Mouse (Mus musculus): ENCODE measurements around the gene Cdca8. TPM values are rescaled to one million over a fixed set of nuclear protein-coding genes. Genes with fewer than 3 reads are reported as not detected.
"Not testable (repeated sequence)": the region's sequence is repeated elsewhere in the genome, so short reads cannot be mapped to it uniquely, and the experiment has no call there.

Gene Cdca8
- polyA plus RNA-seq (2015; fragmentation: Nextera tagmentation; extraction: Ambion mirVana) = 133 and 141 TPM in 2 replicates

DNA sequence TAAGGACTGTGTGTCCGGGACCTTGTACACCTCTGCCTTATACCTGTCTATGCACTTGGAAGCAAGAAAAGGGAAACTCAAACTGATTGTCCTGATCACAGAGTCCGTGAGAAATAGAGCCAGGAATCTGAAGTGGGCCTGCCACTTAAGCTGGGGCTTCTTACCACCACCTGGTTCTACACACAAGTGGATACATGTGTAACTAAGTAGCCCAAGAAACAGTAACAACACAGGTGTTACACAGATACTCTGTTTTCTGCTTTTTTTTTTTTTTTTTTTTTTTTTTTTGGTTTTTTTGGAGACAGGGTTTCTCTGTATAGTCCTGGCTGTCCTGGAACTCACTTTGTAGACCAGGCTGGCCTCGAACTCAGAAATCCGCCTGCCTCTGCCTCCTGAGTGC lies at the start of gene Cdca8:
TSS of gene Cdca8 (minus strand) at position 101 of the 400 bp plus-strand sequence.
- Histone ChIP-seq H3K36me3 (peaks cover 39% of the 10 kb centered on the region), H3K4me1 (peaks cover 28% of the 10 kb centered on the region), H3K4me2 (0 out of 2 replicates have a peak within 1 kb of the TSS, but pooled peaks have one; percentile 1)
- not testable (repeated sequence) for H3K27ac ChIP-seq; H3K4me3 ChIP-seq; H3K27me3 ChIP-seq; ATAC-seq (ENCODE audit: insufficient number of reproducible peaks, insufficient read depth, low FRiP score, low TSS enrichment, low read depth); H3K9ac ChIP-seq; H3K9me3 ChIP-seq
- 97% methylated on average over 4 of the region's 4 CpGs for WGBS

DNA sequence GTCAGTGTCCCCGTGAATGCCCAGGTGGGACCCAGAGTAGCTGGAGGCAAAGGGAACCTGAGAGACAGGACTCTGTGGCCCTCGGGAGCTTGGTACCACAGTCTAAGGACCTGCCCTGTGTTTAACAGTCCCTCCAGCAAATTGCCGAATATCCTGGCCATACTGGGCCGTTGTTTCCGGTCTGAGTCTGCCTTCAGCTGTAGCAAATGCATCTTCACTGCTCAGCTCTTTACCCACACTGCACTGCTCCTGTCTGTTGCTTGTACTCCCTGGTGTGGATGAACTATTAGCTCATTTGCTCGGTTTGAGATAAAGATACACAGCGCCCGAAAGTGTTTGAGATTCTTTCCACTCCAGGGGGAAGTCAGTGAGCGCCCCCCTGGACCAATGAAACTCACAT lies 49.3 kb upstream of the Cdca8 start:
- Histone ChIP-seq H3K9me3 (no peaks in the 10 kb centered on the region), H3K36me3 (no peaks in the 10 kb centered on the region), H3K4me3 (peak overlapping the region; percentile 56), H3K9ac (no peak overlapping the region), H3K27me3 (peaks cover 91% of the 10 kb centered on the region), H3K27ac (no peak overlapping the region), H3K4me1 (peaks cover 69% of the 10 kb centered on the region), H3K4me2 (peak overlapping the region; percentile 76)
- WGBS = 17% methylated on average over 9 of the region's 9 CpGs
- no peak for ATAC-seq (ENCODE audit: insufficient number of reproducible peaks, insufficient read depth, low FRiP score, low TSS enrichment, low read depth)

DNA sequence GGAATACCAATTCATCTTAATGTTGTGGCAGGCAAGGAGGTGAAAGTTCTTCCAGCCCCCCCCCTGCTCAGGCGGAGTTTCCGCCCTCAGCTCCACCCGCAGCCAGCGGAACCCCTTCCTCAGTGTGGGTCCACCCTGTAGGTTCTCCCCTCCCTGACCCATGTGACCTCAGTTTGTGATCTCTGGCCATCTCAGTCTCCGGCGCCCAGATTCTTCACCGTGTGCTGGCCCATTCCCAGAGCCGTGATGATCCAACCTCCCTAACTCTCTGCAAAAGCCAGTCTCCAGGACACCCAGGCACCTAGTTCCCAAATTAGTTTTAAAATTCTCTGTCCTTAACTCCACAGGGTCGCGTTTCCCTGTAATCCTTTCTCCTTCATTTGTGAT lies 48.6 kb upstream of the Cdca8 start:
- peak overlapping the region; percentile 76 for H3K4me2 ChIP-seq
- H3K4me1 ChIP-seq = peaks cover 69% of the 10 kb centered on the region
- peak overlapping the region; percentile 56 for H3K4me3 ChIP-seq

DNA sequence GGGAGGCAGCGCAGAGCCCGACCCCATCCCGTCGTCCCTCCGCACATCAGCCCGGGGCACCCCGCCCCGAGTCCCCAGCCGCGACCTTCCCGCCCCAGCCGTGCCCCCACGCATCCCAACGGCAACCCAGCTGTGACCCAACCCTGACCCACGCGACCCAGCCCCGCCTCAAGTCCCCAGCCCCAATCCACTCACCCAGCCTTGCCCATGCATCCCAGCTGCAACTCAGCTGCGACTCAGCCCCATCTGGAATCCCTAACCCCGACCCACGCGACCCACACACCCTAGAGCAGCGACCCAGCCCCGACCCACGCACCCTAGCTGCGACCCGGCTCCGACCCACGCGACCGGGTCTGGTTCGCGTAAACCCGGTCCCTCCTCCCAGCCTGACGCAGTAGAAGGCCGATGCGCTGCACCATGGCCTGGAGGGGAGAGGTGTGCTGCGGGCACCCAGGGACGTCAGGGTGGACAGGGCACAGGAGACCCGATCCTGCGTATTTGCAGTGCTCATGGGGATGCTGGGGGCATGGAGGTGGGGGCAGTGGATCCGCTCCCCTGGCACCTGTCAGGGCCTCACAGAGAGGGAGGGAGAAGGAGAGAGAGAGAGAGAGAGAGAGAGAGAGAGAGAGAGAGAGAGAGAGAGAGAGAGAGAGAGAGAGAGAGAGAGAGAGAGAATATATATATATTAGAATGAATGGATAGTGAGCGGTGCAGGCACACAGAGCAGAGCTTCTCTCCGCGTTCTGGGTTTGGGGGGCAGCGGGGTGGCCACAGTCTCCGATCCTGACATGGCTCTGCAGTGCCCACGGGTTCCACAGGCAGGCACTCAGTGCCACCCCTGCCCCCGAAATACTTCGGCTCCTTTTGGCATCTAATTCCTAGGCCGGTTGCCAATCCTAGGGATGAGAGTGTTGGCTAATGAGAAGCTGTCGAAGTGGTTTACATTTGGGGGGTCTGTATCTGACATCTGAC lies 47.9 kb upstream of the Cdca8 start:
- WGBS = 3% methylated on average over 51 of the region's 51 CpGs
- no peak for ATAC-seq (ENCODE audit: insufficient number of reproducible peaks, insufficient read depth, low FRiP score, low TSS enrichment, low read depth)

More for the DNA sequence above, 48.6 kb upstream of the Cdca8 start:
- H3K27ac ChIP-seq = no peak overlapping the region
- H3K9ac ChIP-seq = no peak overlapping the region
- ATAC-seq (ENCODE audit: insufficient number of reproducible peaks, insufficient read depth, low FRiP score, low TSS enrichment, low read depth) = no peak
- H3K36me3 ChIP-seq = no peaks in the 10 kb centered on the region
- 6% methylated on average over 10 of the region's 10 CpGs for WGBS
- peaks cover 92% of the 10 kb centered on the region for H3K27me3 ChIP-seq
- no peaks in the 10 kb centered on the region for H3K9me3 ChIP-seq

DNA sequence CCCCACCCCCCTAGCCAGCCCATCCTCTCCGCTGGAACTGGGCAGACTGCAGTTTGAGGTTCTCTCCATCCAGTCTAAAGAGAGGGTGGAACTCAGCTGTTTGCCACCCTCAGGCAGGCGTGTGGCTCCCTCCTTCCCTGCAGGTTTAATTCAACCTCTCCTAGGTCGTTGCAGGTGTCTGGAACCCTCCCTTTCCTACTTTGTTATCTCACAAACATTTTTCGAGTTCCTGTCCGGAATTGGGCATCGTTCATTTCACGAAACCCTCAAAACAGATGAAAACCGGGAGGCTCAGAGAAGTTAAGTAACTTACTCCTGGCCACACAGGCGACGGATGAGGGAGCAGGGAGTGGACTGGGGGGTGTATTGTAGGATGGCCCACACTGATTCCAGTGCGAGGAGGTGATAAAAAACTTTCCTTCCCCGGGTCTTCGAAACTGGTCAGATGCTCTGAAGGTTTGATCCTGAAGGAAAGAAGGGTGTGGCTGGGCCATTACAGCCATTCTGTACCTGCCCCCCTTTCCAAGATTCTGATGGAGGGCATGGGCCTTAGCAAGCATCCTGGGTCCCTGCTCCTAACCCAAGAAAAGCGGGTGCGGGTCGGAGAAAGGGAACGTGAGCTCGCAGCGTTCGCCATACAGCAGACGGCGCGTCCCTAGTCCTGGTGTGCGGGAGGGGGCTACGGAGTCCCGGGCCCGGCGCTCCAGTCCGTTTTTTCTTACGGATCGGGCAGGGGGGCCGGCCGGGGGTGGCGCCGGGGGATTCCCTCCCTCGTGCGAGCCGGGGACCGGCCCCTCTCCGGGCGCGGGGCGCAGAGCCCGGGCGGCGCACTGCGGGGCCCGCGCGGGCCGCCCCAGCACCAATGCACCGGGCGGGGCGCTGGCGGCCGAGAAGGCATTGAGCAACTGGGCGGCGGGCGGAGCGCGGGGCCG lies 46.8 kb upstream of the Cdca8 start, which contains the start of gene Rspo1:
TSS of gene Rspo1 (plus strand) at position 760 of the 932 bp plus-strand sequence.
- peaks cover 65% of the 10 kb centered on the region for H3K4me1 ChIP-seq
- peaks cover 100% of the 10 kb centered on the region for H3K27me3 ChIP-seq
- H3K9ac ChIP-seq = peak within 1 kb of the TSS; percentile 72
- no peaks in the 10 kb centered on the region for H3K36me3 ChIP-seq
- under 1% methylated on average over 62 of the region's 62 CpGs for WGBS
- peak within 1 kb of the TSS; percentile 76 for H3K4me2 ChIP-seq
- ATAC-seq (ENCODE audit: insufficient number of reproducible peaks, insufficient read depth, low FRiP score, low TSS enrichment, low read depth) = peak; percentile 45; the same call in 1 of the 2 replicates
- peak within 1 kb of the TSS; percentile 56 for H3K4me3 ChIP-seq
- H3K27ac ChIP-seq = peak within 1 kb of the TSS; percentile 51; the same call in 1 of the 2 replicates
- no peaks in the 10 kb centered on the region for H3K9me3 ChIP-seq

More for the DNA sequence above, 47.9 kb upstream of the Cdca8 start:
- H3K4me2 ChIP-seq = peak overlapping the region; percentile 76
- peak overlapping the region; percentile 72 for H3K9ac ChIP-seq
- H3K27ac ChIP-seq = no peak overlapping the region
- H3K4me3 ChIP-seq = peak overlapping the region; percentile 56
- peaks cover 69% of the 10 kb centered on the region for H3K4me1 ChIP-seq
- H3K36me3 ChIP-seq = no peaks in the 10 kb centered on the region
- peaks cover 97% of the 10 kb centered on the region for H3K27me3 ChIP-seq
- H3K9me3 ChIP-seq = no peaks in the 10 kb centered on the region

DNA sequence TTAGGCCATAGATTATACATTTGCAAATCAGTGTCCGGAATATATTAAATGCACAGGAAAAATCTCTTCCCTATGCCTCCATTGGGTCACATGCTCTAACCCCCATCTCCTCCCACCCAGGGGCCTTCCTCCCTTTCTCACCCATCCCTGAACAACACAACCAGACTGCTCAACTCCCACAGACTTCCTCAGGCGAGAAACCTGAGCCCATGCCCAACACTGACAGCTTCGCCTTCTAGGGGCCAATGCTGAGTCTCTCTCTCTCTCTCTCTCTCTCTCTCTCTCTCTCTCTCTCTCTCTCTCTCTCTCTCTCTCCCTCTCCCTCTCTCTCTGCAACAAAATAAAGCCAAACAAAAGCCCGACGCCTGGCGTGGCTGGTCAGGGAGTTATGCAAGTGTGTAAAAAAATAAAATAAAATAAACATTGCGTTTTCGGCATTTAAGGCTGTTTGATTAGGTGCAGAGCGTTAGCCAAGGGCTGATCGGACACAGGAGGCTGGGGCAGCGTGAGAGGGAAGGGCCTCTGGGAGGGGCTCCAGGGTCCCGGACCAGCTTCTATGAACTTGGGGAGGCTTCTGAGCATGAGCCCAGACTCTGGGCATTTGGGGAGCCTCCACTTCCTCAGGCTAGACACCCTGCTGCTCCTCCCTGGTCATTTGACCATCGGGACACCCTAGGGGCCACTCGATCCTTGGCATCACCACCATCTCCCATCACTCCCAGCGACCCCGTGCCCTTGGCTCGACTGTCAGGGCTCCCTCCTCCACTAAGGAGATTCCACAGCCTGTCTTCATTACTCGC lies 46.0 kb upstream of the Cdca8 start:
- H3K9me3 ChIP-seq = no peaks in the 10 kb centered on the region
- 0 out of 2 replicates have a peak overlapping the region, but pooled peaks have one; percentile 36 for H3K9ac ChIP-seq
- peak overlapping the region; percentile 56 for H3K4me3 ChIP-seq
- H3K36me3 ChIP-seq = no peaks in the 10 kb centered on the region
- H3K4me2 ChIP-seq = peak overlapping the region; percentile 76
- H3K27ac ChIP-seq = peak overlapping the region; percentile 51; the same call in 1 of the 2 replicates
- peaks cover 57% of the 10 kb centered on the region for H3K4me1 ChIP-seq
- no peak for ATAC-seq (ENCODE audit: insufficient number of reproducible peaks, insufficient read depth, low FRiP score, low TSS enrichment, low read depth)
- 6% methylated on average over 18 of the region's 18 CpGs for WGBS
- peaks cover 95% of the 10 kb centered on the region for H3K27me3 ChIP-seq

DNA sequence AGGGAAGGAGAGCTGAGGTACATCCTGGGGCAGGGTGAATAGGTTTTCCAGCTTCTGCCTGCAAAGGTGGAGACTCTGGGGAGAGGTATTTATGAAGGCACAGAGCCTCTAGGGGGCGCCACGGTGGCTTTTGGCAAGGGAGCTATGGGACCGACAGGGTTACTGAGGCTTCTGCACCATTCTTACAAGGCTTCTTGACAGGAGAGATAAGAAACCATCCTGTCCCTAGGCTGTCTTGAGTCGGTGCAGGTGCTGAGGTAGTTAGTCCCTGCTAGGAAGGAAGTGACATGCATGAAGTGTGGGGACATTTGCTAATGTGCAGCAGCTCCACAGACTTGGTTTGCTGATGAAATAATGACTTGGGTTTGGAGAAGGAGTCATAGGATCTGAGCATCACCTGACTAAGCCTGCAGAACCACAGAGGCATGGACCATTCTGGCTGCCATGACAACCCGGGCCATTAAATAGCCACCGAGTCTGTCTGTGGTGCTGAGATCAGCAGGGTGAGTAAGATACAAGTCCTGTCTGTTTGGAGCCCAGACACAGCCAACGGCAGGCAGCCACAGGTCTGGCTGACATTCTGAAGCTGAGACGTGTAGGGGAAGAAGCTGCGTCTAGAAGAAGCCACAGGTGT lies 44.9 kb upstream of the Cdca8 start:
- peaks cover 91% of the 10 kb centered on the region for H3K27me3 ChIP-seq
- no peak overlapping the region for H3K9ac ChIP-seq
- H3K4me3 ChIP-seq = no peak overlapping the region
- H3K4me1 ChIP-seq = peaks cover 54% of the 10 kb centered on the region
- H3K9me3 ChIP-seq = no peaks in the 10 kb centered on the region
- no peak overlapping the region for H3K4me2 ChIP-seq
- WGBS = 16% methylated on average over 9 of the region's 9 CpGs
- no peak overlapping the region for H3K27ac ChIP-seq
- no peak for ATAC-seq (ENCODE audit: insufficient number of reproducible peaks, insufficient read depth, low FRiP score, low TSS enrichment, low read depth)
- H3K36me3 ChIP-seq = no peaks in the 10 kb centered on the region

DNA sequence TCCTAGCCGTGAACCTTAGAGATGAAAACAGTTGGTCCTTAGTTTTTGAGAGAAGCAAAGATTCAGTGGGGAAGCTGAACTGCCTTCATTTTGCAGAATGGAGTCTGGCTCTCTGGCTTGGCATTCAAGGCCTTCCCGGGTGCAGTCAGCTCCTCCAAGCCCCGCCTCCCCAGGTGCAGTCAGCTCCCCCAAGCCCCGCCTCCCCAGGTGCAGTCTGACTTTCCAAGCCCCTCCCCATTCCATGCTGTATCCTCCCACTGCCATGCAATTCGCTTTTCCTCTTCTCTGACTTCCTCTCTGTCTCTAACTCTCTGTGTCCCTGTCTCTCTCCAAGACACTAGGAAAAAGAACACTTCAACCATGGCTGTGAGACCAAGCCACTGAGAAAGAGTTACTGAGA lies 39.1 kb upstream of the Cdca8 start:
- H3K4me1 ChIP-seq = peaks cover 21% of the 10 kb centered on the region
- no peak overlapping the region for H3K27ac ChIP-seq
- no peak for ATAC-seq (ENCODE audit: insufficient number of reproducible peaks, insufficient read depth, low FRiP score, low TSS enrichment, low read depth)
- H3K4me3 ChIP-seq = no peak overlapping the region
- WGBS = 38% methylated on average over 5 of the region's 5 CpGs
- no peaks in the 10 kb centered on the region for H3K9me3 ChIP-seq
- no peak overlapping the region for H3K9ac ChIP-seq
- no peak overlapping the region for H3K4me2 ChIP-seq
- H3K36me3 ChIP-seq = no peaks in the 10 kb centered on the region
- peaks cover 48% of the 10 kb centered on the region for H3K27me3 ChIP-seq

DNA sequence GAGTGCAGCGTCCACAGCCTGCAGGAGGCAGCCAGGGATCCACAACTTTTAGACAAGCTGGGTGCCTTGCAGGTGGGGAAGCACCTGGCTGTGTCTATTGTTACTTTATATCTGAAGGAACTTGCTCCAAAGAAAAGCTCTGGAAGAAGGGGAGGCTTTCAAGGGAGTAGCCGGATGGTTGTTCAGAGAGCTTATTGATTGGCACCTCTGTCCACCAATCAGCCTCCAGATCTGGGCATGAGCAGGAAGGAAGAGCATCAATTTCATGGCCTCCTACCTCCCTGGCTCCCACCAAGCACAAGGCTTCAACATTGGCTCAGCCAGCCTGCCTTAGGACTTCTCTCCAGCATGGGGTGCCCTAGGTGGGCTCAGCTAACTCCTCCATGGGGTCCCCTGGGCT lies 34.2 kb upstream of the Cdca8 start:
- Histone ChIP-seq H3K4me2 (0 out of 2 replicates have a peak overlapping the region, but pooled peaks have one; percentile 31), H3K9ac (no peak overlapping the region), H3K27me3 (peaks cover 32% of the 10 kb centered on the region), H3K9me3 (no peaks in the 10 kb centered on the region), H3K4me3 (no peak overlapping the region), H3K36me3 (no peaks in the 10 kb centered on the region), H3K4me1 (peaks cover 59% of the 10 kb centered on the region), H3K27ac (no peak overlapping the region)
- ATAC-seq (ENCODE audit: insufficient number of reproducible peaks, insufficient read depth, low FRiP score, low TSS enrichment, low read depth) = no peak
- WGBS = 76% methylated on average over 2 of the region's 2 CpGs

DNA sequence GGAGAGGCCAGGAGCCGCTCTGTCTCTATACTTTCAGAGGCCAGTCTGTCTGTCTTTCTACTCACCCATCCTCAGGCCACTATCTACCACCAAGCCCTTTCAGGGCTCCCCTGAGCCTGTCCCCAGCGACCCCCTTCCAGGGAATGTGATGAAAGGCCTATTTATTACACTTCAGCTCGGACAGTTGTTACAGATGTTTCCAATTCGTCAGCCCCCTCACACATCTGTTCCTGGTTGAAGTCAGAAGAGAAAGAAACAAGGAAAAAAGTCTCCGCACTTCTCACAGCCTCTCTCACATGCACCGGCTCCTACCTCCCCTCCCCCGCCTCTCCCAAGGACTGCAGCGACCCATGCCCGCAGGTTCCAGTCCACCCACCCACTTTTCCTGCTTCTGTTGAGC lies 33.2 kb upstream of the Cdca8 start:
- Histone ChIP-seq H3K4me2 (peak overlapping the region; percentile 31), H3K27ac (peak overlapping the region; percentile 1; the same call in 1 of the 2 replicates), H3K36me3 (no peaks in the 10 kb centered on the region), H3K9me3 (no peaks in the 10 kb centered on the region), H3K4me3 (no peak overlapping the region), H3K9ac (no peak overlapping the region), H3K27me3 (peaks cover 34% of the 10 kb centered on the region), H3K4me1 (peaks cover 64% of the 10 kb centered on the region)
- WGBS = 23% methylated on average over 9 of the region's 9 CpGs
- ATAC-seq (ENCODE audit: insufficient number of reproducible peaks, insufficient read depth, low FRiP score, low TSS enrichment, low read depth) = no peak
